Mouse (Mus musculus) neutrophil, adult 5-6 weeks (primary cell): ENCODE data around the gene Eif3k. TPM values are rescaled to one million over a fixed set of nuclear protein-coding genes. Genes with fewer than 3 reads are reported as not detected.

ENCODE experiments used
- ATAC-seq: fragments of 151-379, 151-347 bp; 2 replicates; pipeline ENCODE4 v1.8.0; 2017; ENCODE audit warnings: mild to moderate bottlenecking, moderate TSS enrichment; ENCODE audit not compliant: insufficient number of reproducible peaks, poor library complexity, low FRiP score, severe bottlenecking; ENCODE audit errors: extremely low read depth
- total RNA-seq: library from RNA; stranded (forward); fragments of 200-1000 nt; gene quantifications from 2 replicates; pipeline ENCODE4 v1.2.3, GENCODE M21; 2017

The Eif3k gene
- total RNA-seq, 1 experiment from 2014 or later, result 191 TPM

- no peak for ATAC-seq
Measured at GRCm38 (mm10) chr7:28945416-28946270, 36.0 kb downstream of the Eif3k start.

GRCm38 (mm10) chr7:28944756-28945415, 36.8 kb downstream of the Eif3k start:
- no peak for ATAC-seq

GRCm38 (mm10) chr7:28943451-28944180, 38.0 kb downstream of the Eif3k start:
- no peak for ATAC-seq

- no peak for ATAC-seq
Measured at GRCm38 (mm10) chr7:28941542-28941941, 40.1 kb downstream of the Eif3k start.

- ATAC-seq, result no peak
Measured at GRCm38 (mm10) chr7:28941129-28941528, 40.5 kb downstream of the Eif3k start.

GRCm38 (mm10) chr7:28939418-28940183, 42.1 kb downstream of the Eif3k start:
- no peak for ATAC-seq

GRCm38 (mm10) chr7:28938654-28939053, 43.0 kb downstream of the Eif3k start:
- no peak for ATAC-seq

GRCm38 (mm10) chr7:28936787-28937186, 44.9 kb downstream of the Eif3k start:
- no peak for ATAC-seq

- ATAC-seq, result no peak
Measured at GRCm38 (mm10) chr7:28933825-28934224, 47.8 kb downstream of the Eif3k start.

- ATAC-seq, result no peak
Measured at GRCm38 (mm10) chr7:28932421-28933041, 49.1 kb downstream of the Eif3k start.

- ATAC-seq, result no peak
Measured at GRCm38 (mm10) chr7:28931695-28932039, 50.0 kb downstream of the Eif3k start.

GRCm38 (mm10) chr7:28931032-28931694, 50.5 kb downstream of the Eif3k start:
- ATAC-seq, result no peak

GRCm38 (mm10) chr7:28930320-28931031, 51.2 kb downstream of the Eif3k start:
- ATAC-seq, result no peak

GRCm38 (mm10) chr7:28929381-28929780, 52.3 kb downstream of the Eif3k start:
- no peak for ATAC-seq

GRCm38 (mm10) chr7:28926172-28926571, 55.5 kb downstream of the Eif3k start:
- no peak for ATAC-seq

GRCm38 (mm10) chr7:28925317-28925716, 56.3 kb downstream of the Eif3k start:
- no peak for ATAC-seq

GRCm38 (mm10) chr7:28924802-28925201, 56.9 kb downstream of the Eif3k start:
- no peak for ATAC-seq
